Mouse (Mus musculus): ENCODE results near the gene Atp4b. TPM values are rescaled to one million over a fixed set of nuclear protein-coding genes. Genes with fewer than 3 reads are reported as not detected.
"Not testable (repeated sequence)": the region's sequence is repeated elsewhere in the genome, so short reads cannot be mapped to it uniquely, and the experiment has no call there.

Atp4b gene
- total RNA-seq, 2 experiments from 2014 or later, result not detected

GRCm38 (mm10) chr8:13337678-13338077, 58.9 kb downstream of the Atp4b start:
- intact Hi-C loops (cut with DNase I), result no loop called here
- DNase-seq, result no peak

DNA sequence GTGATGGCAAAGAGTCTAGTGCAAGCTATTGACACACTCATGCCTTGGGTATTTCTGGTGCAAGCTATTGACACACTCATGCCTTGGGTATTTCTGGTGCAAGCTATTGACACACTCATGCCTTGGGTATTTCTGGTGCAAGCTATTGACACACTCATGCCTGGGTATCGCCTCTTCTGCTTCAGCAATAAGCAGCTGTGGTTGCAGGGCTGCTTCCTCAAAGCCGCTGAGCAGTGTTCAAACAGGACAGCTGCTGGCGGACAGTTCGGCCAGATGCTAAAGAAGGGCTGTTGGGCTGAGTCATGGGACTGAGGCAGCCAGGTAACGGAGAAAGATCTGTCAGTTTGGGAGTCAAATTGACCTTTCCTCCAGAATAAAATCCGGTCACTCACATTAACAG, 59.4 kb downstream of the Atp4b start:
- intact Hi-C loops (cut with DNase I); DNase-seq: not testable (repeated sequence)

Other genes starting within 250 kb of the Atp4b start
- gene Lamp1, start 237.7 kb downstream of the Atp4b start, total RNA-seq (2021), result 100 to 1,000 TPM; 299 to 317 TPM
- gene Grtp1, start 196.2 kb downstream of the Atp4b start, total RNA-seq (2021), result 10 to 100 TPM; 10.8 to 13.1 TPM
- 10 to 100 TPM; 47.4 to 71.2 TPM for gene Adprhl1, start 142.7 kb downstream of the Atp4b start, total RNA-seq (2021)
- 10 to 100 TPM; 72.0 to 72.2 TPM for gene Dcun1d2, start 108.7 kb downstream of the Atp4b start, total RNA-seq (2021)
- gene Tmco3, start 108.6 kb downstream of the Atp4b start, total RNA-seq (2021), result 10 to 100 TPM; 12.0 to 12.7 TPM
- 10 to 100 TPM; 47.3 to 55.3 TPM for gene Tfdp1, start 58.1 kb downstream of the Atp4b start, total RNA-seq (2021)
- under 1 TPM in 1 of 2 experiments, not detected in 1; 0.03 TPM for gene Grk1, start 8.3 kb upstream of the Atp4b start, total RNA-seq (2021)
- 1 to 10 TPM; 2.7 to 2.8 TPM for gene Tmem255b, start 38.4 kb upstream of the Atp4b start, total RNA-seq (2021)
- gene Gas6, start 97.7 kb upstream of the Atp4b start, total RNA-seq (2021), result 10 to 100 TPM; 55.1 to 58.8 TPM
- gene 1700029H14Rik, start 165.6 kb upstream of the Atp4b start, total RNA-seq (2021), result not detected